Mouse (Mus musculus) spleen, adult 2 months (tissue): ENCODE measurements around the gene Pde8b. TPM values are rescaled to one million over a fixed set of nuclear protein-coding genes. Genes with fewer than 3 reads are reported as not detected.
A peak's percentile ranks its signal among the peaks of the same experiment; 100 is the strongest.

Experiments used
- DNase-seq, 2 experiments: peaks; one replicate each; pipeline versions ENCODE4 v3.0.0 to v3.0.0-alpha.2; 2012 to 2021; ENCODE audit warnings: low spot score in 2 of 2, low read depth in 1 of 2
- H3K27ac ChIP-seq: fragments of 200-500 bp; 2 replicates; pipeline ENCODE4 v1.5.1; 2012; ENCODE audit warnings: low read length, inconsistent platforms; ENCODE audit not compliant: insufficient read depth
- H3K27me3 ChIP-seq: fragments of 200-500 bp; 2 replicates; pipeline ENCODE4 v1.6.1; 2012; ENCODE audit warnings: mild to moderate bottlenecking, moderate library complexity, low read length, inconsistent platforms; ENCODE audit not compliant: control insufficient read depth, insufficient read depth
- H3K36me3 ChIP-seq: fragments of 200-500 bp; 2 replicates; pipeline ENCODE4 v1.6.1; 2012; ENCODE audit warnings: mild to moderate bottlenecking, low read length, inconsistent platforms; ENCODE audit not compliant: control insufficient read depth, insufficient read depth
- H3K4me1 ChIP-seq: fragments of 200-500 bp; 2 replicates; pipeline ENCODE4 v1.6.1; 2011; ENCODE audit warnings: inconsistent platforms; ENCODE audit not compliant: control insufficient read depth, insufficient read depth, insufficient read length
- H3K4me3 ChIP-seq: fragments of 200-500 bp; 2 replicates; pipeline ENCODE4 v1.5.1; 2011; ENCODE audit warnings: mild to moderate bottlenecking, inconsistent platforms; ENCODE audit not compliant: insufficient read depth, insufficient read length; ENCODE audit errors: extremely low read depth
- CTCF ChIP-seq: fragments of 200-500 bp; IDR thresholded peaks from 2 replicates; pipeline ENCODE4 v1.5.1; 2011; ENCODE audit warnings: mild to moderate bottlenecking, inconsistent platforms; ENCODE audit not compliant: insufficient read depth, insufficient read length, insufficient replicate concordance; ENCODE audit errors: extremely low read depth
- POLR2A ChIP-seq: fragments of 200-500 bp; IDR thresholded peaks from 2 replicates; pipeline ENCODE4 v1.6.1; 2011; ENCODE audit warnings: low read depth, low read length, inconsistent platforms
- WGBS: fragments of 180-500 bp; shearing (Covaris S2); methylation state at CpG from one replicate; pipeline ENCODE4 v1.1.7; 2018; 5-methylcytosine and 5-hydroxymethylcytosine counted together
- polyA plus RNA-seq: library from polyadenylated mRNA; depleted of rRNA; stranded (reverse); fragments of >200 nt; gene quantifications from 2 replicates; pipeline ENCODE4 v1.2.3, GENCODE M21; 2012; rRNA removed

Pde8b gene
- polyA plus RNA-seq, 1 experiment: 0.71 TPM

DNA sequence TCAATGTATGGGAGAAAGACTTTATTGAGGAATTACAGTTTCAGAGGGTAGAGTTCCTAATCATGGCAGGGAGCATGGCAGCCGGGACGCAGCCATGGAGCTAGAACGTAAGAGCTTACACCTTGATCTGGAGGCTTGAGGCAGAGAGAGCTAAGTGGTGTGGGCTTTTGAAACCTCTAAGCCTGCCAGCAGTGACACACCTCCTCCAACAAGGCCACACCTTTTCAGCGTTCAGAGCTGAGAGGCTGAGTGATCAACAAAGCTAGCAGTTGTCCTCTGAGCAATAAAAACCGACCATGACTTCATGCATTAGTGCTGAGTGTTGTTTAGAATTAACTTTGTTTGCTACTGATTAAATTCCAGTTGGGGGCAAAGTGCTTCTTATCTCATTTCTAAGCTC, 259.6 kb downstream of the Pde8b start:
- no peak overlapping the region for H3K4me3 ChIP-seq
- H3K27ac ChIP-seq: no peak overlapping the region
- TF ChIP-seq CTCF: no peak
- TF ChIP-seq POLR2A: no peak
- no peaks in the 10 kb centered on the region for H3K27me3 ChIP-seq
- H3K36me3 ChIP-seq: no peaks in the 10 kb centered on the region; the same call in 1 of the 2 replicates
- WGBS: 90% methylated on average over 5 of the region's 5 CpGs
- DNase-seq: no peak
- H3K4me1 ChIP-seq: no peaks in the 10 kb centered on the region

DNA sequence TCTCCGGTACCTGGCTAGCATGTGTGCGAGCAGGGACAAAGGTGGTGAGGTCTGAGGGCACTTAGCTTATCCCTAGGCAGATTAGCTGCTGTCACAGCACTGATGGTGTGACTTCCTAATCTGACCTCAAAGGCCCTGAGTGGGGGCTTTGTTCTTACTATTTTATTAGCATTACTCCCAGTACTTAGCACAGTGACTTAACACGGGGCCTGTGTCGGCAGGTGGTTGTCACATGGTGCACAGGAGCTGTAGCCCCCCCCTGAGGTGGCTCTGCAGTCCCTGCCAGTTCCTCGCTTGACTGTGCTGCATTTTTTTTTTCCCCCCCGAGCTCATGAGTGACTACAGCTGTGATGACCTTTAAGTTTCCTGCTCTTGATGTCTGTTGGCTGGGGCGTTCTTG, 271.1 kb downstream of the Pde8b start:
- Histone ChIP-seq H3K4me1 (no peaks in the 10 kb centered on the region), H3K27ac (no peak overlapping the region), H3K36me3 (peaks cover 6% of the 10 kb centered on the region; the same call in 1 of the 2 replicates), H3K27me3 (no peaks in the 10 kb centered on the region), H3K4me3 (no peak overlapping the region)
- TF ChIP-seq POLR2A (no peak), CTCF (no peak)
- 57% methylated on average over 7 of the region's 7 CpGs for WGBS
- DNase-seq: no peak

DNA sequence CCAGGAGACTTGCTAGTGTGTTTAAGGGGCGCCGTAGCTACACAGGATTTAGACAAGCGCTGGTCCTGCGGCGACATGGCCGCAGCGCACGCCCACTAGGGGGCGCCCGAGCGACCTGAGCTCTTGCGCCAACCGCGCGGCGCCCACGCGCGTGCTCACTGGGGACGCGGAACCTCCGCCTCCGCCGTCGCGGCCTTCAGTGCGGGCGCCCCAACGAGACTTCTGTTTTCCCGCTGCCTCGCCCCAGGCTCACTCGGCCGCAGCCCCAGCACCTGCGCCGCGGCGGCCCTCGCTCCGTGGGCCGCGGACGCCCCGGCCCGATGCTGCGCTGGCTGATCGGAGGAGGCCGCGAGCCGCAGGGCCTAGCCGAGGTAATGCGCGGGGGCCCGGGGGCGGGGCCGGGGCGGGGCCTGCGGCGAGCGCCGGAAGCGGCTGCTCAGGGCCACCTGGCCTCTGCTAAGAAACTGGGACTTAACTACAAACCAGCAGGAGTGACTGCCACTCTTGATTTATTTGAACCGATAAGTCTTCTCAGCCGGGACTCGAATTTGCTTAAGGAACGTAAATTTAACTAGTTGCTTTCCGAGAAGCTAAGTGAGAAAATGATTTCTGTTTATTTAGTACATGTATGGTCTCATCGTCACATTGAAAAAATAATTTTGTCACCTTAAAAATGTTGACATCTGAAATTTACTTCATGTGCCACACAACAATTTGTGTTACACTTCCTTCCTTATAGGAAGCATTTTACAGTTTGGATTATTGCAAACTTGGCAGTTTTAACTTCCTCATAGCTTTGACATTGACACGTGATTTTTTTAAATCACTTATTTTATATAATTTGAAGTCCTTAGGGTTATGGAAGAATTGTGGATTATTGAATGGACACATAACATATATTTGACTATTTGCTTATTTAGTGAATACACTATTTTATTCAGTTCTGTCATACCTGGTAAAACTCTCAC, 273.6 kb downstream of the Pde8b start, which contains the start of gene Wdr41:
Gene Wdr41 (plus strand): TSS at position 126 of the 968 bp plus-strand sequence.
- H3K36me3 ChIP-seq: peaks cover 5% of the 10 kb centered on the region; the same call in 1 of the 2 replicates
- peak within 1 kb of the TSS; percentile 99 for H3K27ac ChIP-seq
- no peaks in the 10 kb centered on the region for H3K4me1 ChIP-seq
- H3K27me3 ChIP-seq: no peaks in the 10 kb centered on the region
- TF ChIP-seq CTCF (peak; percentile 97), POLR2A (no peak)
- under 1% methylated on average over 68 of the region's 68 CpGs for WGBS
- H3K4me3 ChIP-seq: peak within 1 kb of the TSS; percentile 91
- DNase-seq: peak; percentile 85 to 87

DNA sequence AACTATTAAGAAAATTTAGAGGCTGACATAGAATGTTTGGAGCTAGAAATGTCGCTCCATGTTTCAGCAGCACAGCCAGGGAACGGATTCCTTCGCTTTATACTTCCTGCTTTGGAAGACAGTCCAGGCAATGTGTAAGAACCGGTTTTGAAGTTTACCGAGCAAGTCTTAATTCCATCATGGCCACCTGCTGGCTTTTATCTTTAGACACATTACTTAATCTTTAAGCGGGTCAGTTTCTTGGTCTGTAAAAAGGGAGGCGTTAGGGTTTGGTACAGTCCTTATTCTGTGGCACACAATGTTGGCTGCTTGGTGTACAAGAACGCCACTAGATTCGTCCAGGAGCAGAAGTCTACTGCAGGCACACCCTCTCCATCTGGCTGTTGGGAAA, 274.3 kb downstream of the Pde8b start:
- H3K4me1 ChIP-seq: no peaks in the 10 kb centered on the region
- no peaks in the 10 kb centered on the region for H3K27me3 ChIP-seq
- TF ChIP-seq CTCF (no peak), POLR2A (no peak)
- peaks cover 2% of the 10 kb centered on the region; the same call in 1 of the 2 replicates for H3K36me3 ChIP-seq
- H3K27ac ChIP-seq: no peak overlapping the region
- H3K4me3 ChIP-seq: peak overlapping the region; percentile 91
- DNase-seq: no peak
- 30% methylated on average over 9 of the region's 9 CpGs for WGBS

Other genes starting within 250 kb of the Pde8b start
- gene Zbed3, start 73.3 kb upstream of the Pde8b start, polyA plus RNA-seq: 9.4 and 12.4 TPM in 2 replicates
- 10.9 and 16.0 TPM in 2 replicates for gene Aggf1, start 125.0 kb upstream of the Pde8b start, polyA plus RNA-seq
- gene Crhbp, start 194.6 kb upstream of the Pde8b start, polyA plus RNA-seq: 0.05 TPM in 1 of 2 replicates, not detected in the other
- gene S100z, start 228.4 kb upstream of the Pde8b start, polyA plus RNA-seq: not detected in 2 replicates